Mouse (Mus musculus) heart, embryonic 16.5 days (tissue): ENCODE data around the gene Heatr6. TPM values are rescaled to one million over a fixed set of nuclear protein-coding genes. Genes with fewer than 3 reads are reported as not detected.

Experiments used
- ATAC-seq: fragments of 200-750 bp; cut with Nextera tagmentation; replicated peaks from 2 replicates; pipeline ENCODE4 v1.8.0; 2017; ENCODE audit warnings: moderate number of reproducible peaks; ENCODE audit not compliant: insufficient read depth, low FRiP score; ENCODE audit errors: extremely low read depth
- H3K27ac ChIP-seq: fragments of 300-500 bp; sonication (generic); 2 replicates; pipeline ENCODE4 v1.5.1; 2014; ENCODE audit warnings: mild to moderate bottlenecking, low read length, control low read depth, moderate library complexity
- H3K27me3 ChIP-seq: fragments of 300-500 bp; sonication (generic); 2 replicates; pipeline ENCODE4 v1.6.1; 2014; ENCODE audit warnings: low read length, mixed read lengths; ENCODE audit not compliant: control insufficient read depth, insufficient read depth
- H3K36me3 ChIP-seq: fragments of 300-500 bp; sonication (generic); 2 replicates; pipeline ENCODE4 v1.6.1; 2014; ENCODE audit not compliant: control insufficient read depth, insufficient read depth
- H3K4me1 ChIP-seq: fragments of 300-500 bp; sonication (generic); 2 replicates; pipeline ENCODE4 v1.6.1; 2014; ENCODE audit warnings: low read length, mixed read lengths; ENCODE audit not compliant: control insufficient read depth, insufficient read depth
- H3K4me2 ChIP-seq: fragments of 300-500 bp; sonication (generic); 2 replicates; pipeline ENCODE4 v1.6.1; 2014; ENCODE audit warnings: low read depth, mild to moderate bottlenecking, control low read depth, low read length
- H3K4me3 ChIP-seq: fragments of 300-500 bp; sonication (generic); 2 replicates; pipeline ENCODE4 v1.5.1; 2014; ENCODE audit warnings: mild to moderate bottlenecking, control low read depth, low read length
- H3K9ac ChIP-seq: fragments of 300-500 bp; sonication (generic); 2 replicates; pipeline ENCODE4 v1.6.1; 2014; ENCODE audit warnings: low read length, control low read depth
- H3K9me3 ChIP-seq: fragments of 300-500 bp; sonication (generic); replicated peaks from 2 replicates; pipeline ENCODE4 v1.6.1; 2016; ENCODE audit warnings: low read length; ENCODE audit not compliant: control insufficient read depth
- WGBS: fragments of 180-500 bp; shearing (Covaris S2); extraction: QIAGEN DNeasy Blood & Tissue Kit; methylation state at CpG from one replicate; pipeline ENCODE4 v1.1.7; 2014; 5-methylcytosine and 5-hydroxymethylcytosine counted together
- polyA plus RNA-seq: library from polyadenylated mRNA; unstranded; fragments of >200 nt; fragmentation: Nextera tagmentation; extraction: Ambion mirVana; gene quantifications from 2 replicates; pipeline ENCODE4 v1.2.1, GENCODE M21; 2015

Gene Heatr6
- polyA plus RNA-seq, 1 experiment from 2014 or later, result 13.8 TPM

- Histone ChIP-seq H3K27me3 (no peaks in the 10 kb centered on the region; the same call in 1 of the 2 replicates), H3K9me3 (peaks cover 4% of the 10 kb centered on the region; the same call in 1 of the 2 replicates), H3K27ac (no peak overlapping the region), H3K9ac (no peak overlapping the region), H3K4me1 (no peaks in the 10 kb centered on the region), H3K4me3 (no peak overlapping the region), H3K36me3 (no peaks in the 10 kb centered on the region), H3K4me2 (no peak overlapping the region)
- ATAC-seq, result no peak
- WGBS, result 88% methylated on average over 8 of the region's 8 CpGs
Measured at GRCm38 (mm10) chr11:83810441-83810840, 56.9 kb downstream of the Heatr6 start.

- Histone ChIP-seq H3K4me1 (no peaks in the 10 kb centered on the region), H3K4me2 (no peak overlapping the region), H3K9ac (no peak overlapping the region), H3K27ac (no peak overlapping the region), H3K9me3 (no peaks in the 10 kb centered on the region), H3K27me3 (peaks cover 11% of the 10 kb centered on the region), H3K4me3 (no peak overlapping the region), H3K36me3 (no peaks in the 10 kb centered on the region)
- WGBS, result 64% methylated on average over 5 of the region's 5 CpGs
- ATAC-seq, result no peak
Measured at GRCm38 (mm10) chr11:83815191-83815590, 61.7 kb downstream of the Heatr6 start.

GRCm38 (mm10) chr11:83815628-83816027 is 62.1 kb downstream of the Heatr6 start:
- H3K9ac ChIP-seq, result no peak overlapping the region
- no peak overlapping the region for H3K4me2 ChIP-seq
- 10% methylated on average over 9 of the region's 9 CpGs for WGBS
- peaks cover 11% of the 10 kb centered on the region for H3K27me3 ChIP-seq
- H3K4me3 ChIP-seq, result no peak overlapping the region
- no peak overlapping the region for H3K27ac ChIP-seq
- no peaks in the 10 kb centered on the region for H3K4me1 ChIP-seq
- no peak for ATAC-seq
- no peaks in the 10 kb centered on the region for H3K9me3 ChIP-seq
- no peaks in the 10 kb centered on the region for H3K36me3 ChIP-seq

GRCm38 (mm10) chr11:83817048-83817447 is 63.6 kb downstream of the Heatr6 start:
- H3K9ac ChIP-seq, result no peak overlapping the region
- ATAC-seq, result no peak
- H3K9me3 ChIP-seq, result no peaks in the 10 kb centered on the region
- no peaks in the 10 kb centered on the region for H3K4me1 ChIP-seq
- peaks cover 11% of the 10 kb centered on the region for H3K27me3 ChIP-seq
- H3K36me3 ChIP-seq, result no peaks in the 10 kb centered on the region
- no peak overlapping the region for H3K27ac ChIP-seq
- WGBS, result 73% methylated on average over 6 of the region's 6 CpGs
- H3K4me3 ChIP-seq, result no peak overlapping the region
- no peak overlapping the region for H3K4me2 ChIP-seq

- peaks cover 11% of the 10 kb centered on the region for H3K27me3 ChIP-seq
- ATAC-seq, result no peak
- H3K27ac ChIP-seq, result no peak overlapping the region
- WGBS, result 64% methylated on average over 4 of the region's 4 CpGs
- H3K36me3 ChIP-seq, result no peaks in the 10 kb centered on the region
- H3K9me3 ChIP-seq, result no peaks in the 10 kb centered on the region
- H3K4me2 ChIP-seq, result no peak overlapping the region
- H3K4me3 ChIP-seq, result no peak overlapping the region
- no peak overlapping the region for H3K9ac ChIP-seq
- H3K4me1 ChIP-seq, result no peaks in the 10 kb centered on the region
Measured at GRCm38 (mm10) chr11:83817994-83818393, 64.5 kb downstream of the Heatr6 start.

- Histone ChIP-seq H3K9ac (no peak overlapping the region), H3K9me3 (no peaks in the 10 kb centered on the region), H3K27ac (no peak overlapping the region), H3K27me3 (peaks cover 11% of the 10 kb centered on the region), H3K4me1 (no peaks in the 10 kb centered on the region), H3K4me3 (no peak overlapping the region), H3K4me2 (no peak overlapping the region), H3K36me3 (no peaks in the 10 kb centered on the region)
- no peak for ATAC-seq
- WGBS, result 51% methylated on average over 9 of the region's 9 CpGs
Measured at GRCm38 (mm10) chr11:83818591-83819127, 65.2 kb downstream of the Heatr6 start.

GRCm38 (mm10) chr11:83819806-83820483 is 66.4 kb downstream of the Heatr6 start:
- Histone ChIP-seq H3K27me3 (peaks cover 11% of the 10 kb centered on the region), H3K9me3 (no peaks in the 10 kb centered on the region), H3K4me2 (no peak overlapping the region), H3K4me3 (no peak overlapping the region), H3K4me1 (no peaks in the 10 kb centered on the region), H3K27ac (no peak overlapping the region), H3K36me3 (no peaks in the 10 kb centered on the region), H3K9ac (no peak overlapping the region)
- no peak for ATAC-seq
- 65% methylated on average over 10 of the region's 10 CpGs for WGBS

- no peak overlapping the region for H3K9ac ChIP-seq
- 93% methylated on average over 3 of the region's 3 CpGs for WGBS
- H3K4me3 ChIP-seq, result no peak overlapping the region
- H3K27me3 ChIP-seq, result no peaks in the 10 kb centered on the region
- ATAC-seq, result no peak
- H3K27ac ChIP-seq, result no peak overlapping the region
- no peaks in the 10 kb centered on the region for H3K9me3 ChIP-seq
- H3K4me1 ChIP-seq, result no peaks in the 10 kb centered on the region
- H3K36me3 ChIP-seq, result no peaks in the 10 kb centered on the region
- H3K4me2 ChIP-seq, result no peak overlapping the region
Measured at GRCm38 (mm10) chr11:83826142-83826541, 72.6 kb downstream of the Heatr6 start.

- Histone ChIP-seq H3K27me3 (no peaks in the 10 kb centered on the region), H3K4me2 (no peak overlapping the region), H3K4me3 (no peak overlapping the region), H3K36me3 (no peaks in the 10 kb centered on the region), H3K9me3 (no peaks in the 10 kb centered on the region), H3K27ac (no peak overlapping the region), H3K4me1 (no peaks in the 10 kb centered on the region), H3K9ac (no peak overlapping the region)
- 78% methylated on average over 8 of the region's 8 CpGs for WGBS
- ATAC-seq, result no peak
Measured at GRCm38 (mm10) chr11:83828553-83829142, 75.2 kb downstream of the Heatr6 start.
